Mouse (Mus musculus): ENCODE results near the gene Git1. TPM values are rescaled to one million over a fixed set of nuclear protein-coding genes. Genes with fewer than 3 reads are reported as not detected.

The Git1 gene
- polyA plus RNA-seq, 2 experiments = 17.3 to 57.1 TPM

DNA sequence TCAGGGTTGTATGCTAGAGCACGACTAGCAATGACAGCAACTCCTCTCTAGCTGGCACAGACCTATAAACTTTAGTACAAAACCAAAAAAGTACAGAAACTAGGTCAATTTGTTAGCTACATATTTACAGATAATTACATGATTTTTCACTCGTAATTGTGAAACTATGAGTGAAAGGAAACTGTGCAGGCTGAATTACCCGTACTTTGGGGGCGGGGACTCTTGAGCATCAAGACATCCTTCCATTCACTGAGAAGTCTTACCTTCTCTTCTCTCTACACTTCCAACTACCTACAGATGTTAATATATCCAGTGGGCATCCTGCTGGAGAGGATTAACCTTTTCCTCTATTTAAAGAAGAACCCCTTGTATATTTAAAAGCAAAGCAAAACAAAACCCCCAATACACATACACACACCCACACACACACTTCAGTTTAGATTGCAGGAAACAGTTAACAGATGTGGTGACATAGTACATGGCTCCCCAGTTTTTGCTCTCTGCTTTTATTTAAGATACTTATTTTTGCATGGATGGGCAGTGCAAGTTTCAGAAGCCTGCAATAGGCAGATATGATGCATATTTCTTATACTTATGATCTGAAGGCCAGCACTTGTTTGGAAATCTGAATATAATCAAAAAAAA, 39.0 kb downstream of the Git1 start:
- Histone ChIP-seq H3K4me2 (replicated peaks; ENCODE audit: low read depth, low read length, severe bottlenecking) (no peak overlapping the region), H3K4me3 (replicated peaks; ENCODE audit: low read length) (no peak overlapping the region), H3K36me3 (ENCODE audit: control insufficient read depth, insufficient read depth, low read length) (peaks cover 32% of the 10 kb centered on the region), H3K9ac (ENCODE audit: low read depth, low read length, severe bottlenecking) (no peak overlapping the region), H3K27ac (replicated peaks; ENCODE audit: low read depth, low read length) (no peak overlapping the region), H3K4me1 (ENCODE audit: control insufficient read depth, insufficient read depth, low read length) (no peaks in the 10 kb centered on the region), H3K27me3 (ENCODE audit: control insufficient read depth, insufficient read depth, low read length) (no peaks in the 10 kb centered on the region), H3K9me3 (ENCODE audit: control insufficient read depth, low read length) (no peaks in the 10 kb centered on the region)
- DNase-seq (ENCODE audit: low spot score) (no peak), ATAC-seq (ENCODE audit: low FRiP score, low read depth) (no peak)
- TF ChIP-seq POLR2A (IDR thresholded peaks at IDR 0.05; ENCODE audit: borderline replicate concordance, extremely low read depth, insufficient read depth, insufficient read length) = no peak
- 81% methylated on average over 4 of the region's 4 CpGs for WGBS

DNA sequence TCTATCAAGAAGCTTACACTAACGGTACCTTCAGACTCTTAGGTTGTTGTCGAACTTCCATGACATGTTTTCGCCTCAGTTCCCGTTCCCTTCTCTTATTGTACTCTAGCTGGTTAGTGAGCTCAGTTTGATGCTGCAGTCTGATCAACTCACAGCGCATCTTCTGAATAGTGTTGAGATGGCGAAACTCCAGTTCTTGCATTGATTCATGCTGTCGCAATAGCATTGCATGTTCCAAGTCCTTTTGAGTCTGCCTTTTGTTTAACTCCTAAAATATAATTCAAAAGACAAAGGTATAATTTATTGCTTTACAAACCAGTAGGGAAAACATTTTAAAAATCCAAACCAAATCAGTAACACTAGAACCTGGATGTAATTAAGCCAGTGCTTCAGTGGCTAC, 51.9 kb downstream of the Git1 start:
- Histone ChIP-seq H3K4me1 (ENCODE audit: control insufficient read depth, insufficient read depth, low read length) (no peaks in the 10 kb centered on the region), H3K27me3 (ENCODE audit: control insufficient read depth, insufficient read depth, low read length) (no peaks in the 10 kb centered on the region), H3K4me2 (replicated peaks; ENCODE audit: low read depth, low read length, severe bottlenecking) (no peak overlapping the region), H3K9ac (ENCODE audit: low read depth, low read length, severe bottlenecking) (no peak overlapping the region), H3K27ac (replicated peaks; ENCODE audit: low read depth, low read length) (no peak overlapping the region), H3K9me3 (ENCODE audit: control insufficient read depth, low read length) (no peaks in the 10 kb centered on the region), H3K36me3 (ENCODE audit: control insufficient read depth, insufficient read depth, low read length) (peaks cover 80% of the 10 kb centered on the region), H3K4me3 (replicated peaks; ENCODE audit: low read length) (no peak overlapping the region)
- DNase-seq (ENCODE audit: low spot score) (no peak), ATAC-seq (ENCODE audit: low FRiP score, low read depth) (no peak)
- 94% methylated on average over 7 of the region's 7 CpGs for WGBS
- no peak for TF ChIP-seq POLR2A (IDR thresholded peaks at IDR 0.05; ENCODE audit: borderline replicate concordance, extremely low read depth, insufficient read depth, insufficient read length)

Other genes with a start within 250 kb of the Git1 start
- gene Coro6, start 31.2 kb upstream of the Git1 start, polyA plus RNA-seq (2012; rRNA removed) = 10.3 and 10.5 TPM in 2 replicates
- 1.5 and 2.3 TPM in 2 replicates for gene Coro6, start 31.2 kb upstream of the Git1 start, polyA plus RNA-seq (2014; fragmentation: Nextera tagmentation; extraction: Ambion mirVana)
- 98.1 and 133 TPM in 2 replicates for gene Ankrd13b, start 3.9 kb upstream of the Git1 start, polyA plus RNA-seq (2012; rRNA removed)
- 13.9 and 15.1 TPM in 2 replicates for gene Ankrd13b, start 3.9 kb upstream of the Git1 start, polyA plus RNA-seq (2014; fragmentation: Nextera tagmentation; extraction: Ambion mirVana)
- 0.50 and 0.93 TPM in 2 replicates for gene Abhd15, start 21.6 kb downstream of the Git1 start, polyA plus RNA-seq (2012; rRNA removed)
- 1.5 and 1.8 TPM in 2 replicates for gene Abhd15, start 21.6 kb downstream of the Git1 start, polyA plus RNA-seq (2014; fragmentation: Nextera tagmentation; extraction: Ambion mirVana)
- 51.1 and 77.3 TPM in 2 replicates for gene Trp53i13, start 22.4 kb downstream of the Git1 start, polyA plus RNA-seq (2012; rRNA removed)
- gene Trp53i13, start 22.4 kb downstream of the Git1 start, polyA plus RNA-seq (2014; fragmentation: Nextera tagmentation; extraction: Ambion mirVana) = 67.3 and 69.0 TPM in 2 replicates
- gene Gm10392, start 25.6 kb downstream of the Git1 start, polyA plus RNA-seq (2012; rRNA removed) = not detected in 2 replicates
- 0.12 TPM in 1 of 2 replicates, not detected in the other for gene Gm10392, start 25.6 kb downstream of the Git1 start, polyA plus RNA-seq (2014; fragmentation: Nextera tagmentation; extraction: Ambion mirVana)
- 11.8 TPM in 2 replicates for gene Taok1, start 114.3 kb downstream of the Git1 start, polyA plus RNA-seq (2012; rRNA removed)
- 19.2 and 19.3 TPM in 2 replicates for gene Taok1, start 114.3 kb downstream of the Git1 start, polyA plus RNA-seq (2014; fragmentation: Nextera tagmentation; extraction: Ambion mirVana)
- 19.5 and 21.3 TPM in 2 replicates for gene Nufip2, start 192.6 kb downstream of the Git1 start, polyA plus RNA-seq (2012; rRNA removed)
- 5.5 and 5.8 TPM in 2 replicates for gene Nufip2, start 192.6 kb downstream of the Git1 start, polyA plus RNA-seq (2014; fragmentation: Nextera tagmentation; extraction: Ambion mirVana)
- gene Cryba1, start 231.7 kb downstream of the Git1 start, polyA plus RNA-seq (2012; rRNA removed) = not detected in 2 replicates
- not detected in 2 replicates for gene Cryba1, start 231.7 kb downstream of the Git1 start, polyA plus RNA-seq (2014; fragmentation: Nextera tagmentation; extraction: Ambion mirVana)

Data from limb, embryonic 14.5 days (tissue).